Mouse (Mus musculus) thymus, postnatal 14 days (tissue): Measurements from ENCODE around the gene Dedd2.

Source experiments
- DNase-seq: peaks from one replicate; pipeline ENCODE4 v3.0.0; 2021

Gene Dedd2

GRCm38 (mm10) chr7:25246079-25246758 lies 25.8 kb upstream of the Dedd2 start:
- peak; percentile 18 for DNase-seq

DNA sequence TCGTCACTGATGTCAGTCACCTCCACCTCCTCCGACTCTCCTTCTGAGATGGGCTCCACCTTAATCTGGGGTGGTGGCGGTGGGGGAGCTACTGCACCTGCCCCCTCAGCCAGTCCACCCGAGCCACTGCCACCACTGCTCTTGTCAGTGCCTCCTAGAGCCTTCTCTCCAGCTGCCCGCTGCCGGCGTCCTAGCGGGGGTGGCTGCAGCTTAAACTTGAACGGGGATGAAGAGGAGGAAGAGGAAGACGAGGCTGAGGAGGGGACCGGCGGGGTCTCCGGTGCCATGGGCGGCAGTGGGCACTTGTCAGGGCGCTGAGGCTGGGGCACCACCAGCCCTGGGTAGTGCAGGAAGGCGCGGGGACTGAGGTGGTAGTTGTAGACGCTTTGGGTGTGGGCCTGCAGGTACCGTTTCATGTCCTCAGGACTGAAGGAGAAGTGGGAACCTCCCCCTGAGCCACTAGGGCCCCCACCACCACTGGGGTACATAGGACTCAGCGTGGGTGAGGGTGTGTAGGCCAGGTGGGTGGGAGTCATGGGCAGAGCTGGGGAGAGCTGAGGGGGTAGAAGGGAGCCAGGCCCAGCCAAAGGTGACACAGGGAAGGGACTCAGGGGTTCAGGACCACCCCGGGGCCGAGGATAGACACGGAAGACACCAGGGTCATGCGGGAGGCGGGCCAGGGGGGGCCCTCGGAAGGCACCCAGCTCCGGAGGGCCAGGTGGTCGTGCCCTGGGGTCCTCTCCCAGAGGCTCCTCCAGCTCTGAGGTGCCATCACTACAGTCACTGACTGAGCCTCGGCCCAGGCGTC lies 24.4 kb upstream of the Dedd2 start:
- no peak for DNase-seq

DNA sequence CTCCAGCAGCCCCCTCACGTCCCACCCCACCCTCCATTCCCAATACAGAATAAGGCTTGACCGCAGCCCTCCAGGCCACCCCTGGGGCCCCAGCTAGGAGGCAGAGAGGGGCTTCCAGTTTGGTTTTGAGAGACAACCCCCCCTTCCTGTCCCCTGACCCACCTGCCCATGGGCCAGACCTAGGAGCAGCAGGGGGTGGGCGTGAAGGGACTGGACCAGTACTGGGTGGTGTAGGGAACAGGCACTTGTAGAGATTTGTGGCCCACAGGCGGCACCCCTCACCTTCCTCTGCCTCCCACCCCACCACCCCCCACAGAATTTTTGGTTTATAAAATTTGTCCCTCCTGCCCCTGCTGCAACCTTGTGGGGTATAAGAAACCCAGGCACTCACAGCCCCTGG lies 22.9 kb upstream of the Dedd2 start:
- no peak for DNase-seq

- DNase-seq, result no peak
These were observed 20.6 kb upstream of the Dedd2 start for GRCm38 (mm10) chr7:25241062-25241461.

DNA sequence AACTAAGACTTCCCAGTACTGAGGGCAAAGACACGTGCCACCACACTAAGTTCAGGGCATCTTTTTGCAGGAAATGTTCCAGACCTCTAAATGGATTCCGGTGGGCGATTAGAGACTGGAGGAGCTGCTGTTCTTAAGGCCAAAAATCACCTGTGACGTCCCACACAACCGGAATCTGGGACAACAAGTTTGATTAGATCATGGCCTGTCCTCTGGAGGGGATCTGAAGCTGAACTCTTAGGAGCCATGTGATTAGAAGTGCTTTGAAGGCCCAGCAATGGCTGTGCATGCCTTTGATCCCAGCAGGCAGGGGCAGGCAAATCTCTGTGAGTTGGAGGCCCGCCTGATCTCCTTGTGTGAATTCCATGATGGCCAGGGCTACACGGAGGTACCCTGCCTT lies 20.2 kb upstream of the Dedd2 start:
- DNase-seq, result no peak

DNA sequence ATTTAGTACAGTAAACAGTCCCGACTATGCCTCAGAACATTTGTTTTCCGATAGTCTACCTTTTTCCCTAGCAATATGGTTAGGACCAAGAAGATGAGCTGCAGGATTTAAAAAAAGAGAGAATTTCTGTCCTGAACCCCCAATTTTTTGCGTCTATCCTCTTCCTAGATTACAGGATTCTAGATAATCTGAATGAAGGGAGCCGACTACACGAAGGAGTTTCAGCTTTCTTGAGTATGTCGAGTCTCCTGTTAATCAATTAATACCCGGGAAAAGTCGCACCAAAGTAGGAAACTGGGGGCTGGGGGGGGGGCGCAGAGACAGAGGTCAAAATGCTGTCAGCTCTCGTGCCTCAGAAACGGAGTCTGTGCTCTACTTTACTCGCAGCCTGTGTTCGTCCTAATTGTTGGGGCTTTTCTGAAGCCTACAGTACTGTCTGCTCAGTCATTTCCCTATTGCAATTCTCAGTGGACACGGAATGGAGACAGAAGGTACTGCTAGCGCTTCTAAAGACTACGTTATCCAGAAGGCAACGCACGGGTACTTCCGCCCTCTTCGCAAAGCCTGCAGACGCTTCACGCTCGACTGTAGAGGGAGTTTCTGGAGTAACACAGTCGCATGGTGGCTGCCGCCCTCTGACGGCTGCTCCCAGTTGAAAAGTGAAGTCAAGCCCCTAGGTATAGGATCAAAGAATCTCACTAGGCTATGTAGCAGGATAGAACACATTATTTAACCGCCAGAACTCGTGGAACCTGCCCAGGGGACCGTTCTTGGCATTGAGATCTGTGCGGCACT lies 18.6 kb upstream of the Dedd2 start:
- DNase-seq, result peak; percentile 90

DNA sequence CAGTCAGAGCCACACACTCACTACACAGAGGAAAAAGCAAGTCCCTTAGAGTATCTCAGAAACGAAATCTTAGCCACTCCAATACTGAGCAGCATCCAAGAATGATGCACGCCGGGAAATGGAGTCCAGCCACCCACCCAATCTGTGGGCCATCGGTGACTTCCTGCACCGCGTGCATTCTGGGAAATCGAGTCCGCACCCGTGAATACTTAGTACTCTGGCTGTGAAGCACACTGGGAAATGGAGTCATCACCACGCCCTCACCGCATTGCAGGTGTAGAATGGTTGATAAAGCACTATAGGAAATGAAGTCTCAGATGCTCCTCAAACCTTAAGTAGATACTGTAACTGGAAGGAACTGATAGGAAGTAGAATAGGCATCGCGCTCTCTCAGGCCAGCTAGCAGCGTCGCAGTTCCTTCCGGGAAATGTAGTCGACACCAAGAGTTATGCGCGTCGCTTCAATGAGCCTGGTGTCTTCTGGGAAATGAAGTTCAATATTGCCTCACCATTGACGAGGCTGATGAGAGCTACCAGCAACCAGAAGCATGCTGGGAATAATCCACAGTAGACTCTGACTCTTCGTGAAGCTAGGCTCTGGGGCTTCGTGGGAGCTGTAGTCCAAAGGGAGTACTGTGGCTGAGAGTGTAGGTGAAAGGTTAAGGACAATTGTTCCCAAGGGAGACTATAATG lies 17.7 kb upstream of the Dedd2 start:
- DNase-seq, result peak; percentile 91

DNA sequence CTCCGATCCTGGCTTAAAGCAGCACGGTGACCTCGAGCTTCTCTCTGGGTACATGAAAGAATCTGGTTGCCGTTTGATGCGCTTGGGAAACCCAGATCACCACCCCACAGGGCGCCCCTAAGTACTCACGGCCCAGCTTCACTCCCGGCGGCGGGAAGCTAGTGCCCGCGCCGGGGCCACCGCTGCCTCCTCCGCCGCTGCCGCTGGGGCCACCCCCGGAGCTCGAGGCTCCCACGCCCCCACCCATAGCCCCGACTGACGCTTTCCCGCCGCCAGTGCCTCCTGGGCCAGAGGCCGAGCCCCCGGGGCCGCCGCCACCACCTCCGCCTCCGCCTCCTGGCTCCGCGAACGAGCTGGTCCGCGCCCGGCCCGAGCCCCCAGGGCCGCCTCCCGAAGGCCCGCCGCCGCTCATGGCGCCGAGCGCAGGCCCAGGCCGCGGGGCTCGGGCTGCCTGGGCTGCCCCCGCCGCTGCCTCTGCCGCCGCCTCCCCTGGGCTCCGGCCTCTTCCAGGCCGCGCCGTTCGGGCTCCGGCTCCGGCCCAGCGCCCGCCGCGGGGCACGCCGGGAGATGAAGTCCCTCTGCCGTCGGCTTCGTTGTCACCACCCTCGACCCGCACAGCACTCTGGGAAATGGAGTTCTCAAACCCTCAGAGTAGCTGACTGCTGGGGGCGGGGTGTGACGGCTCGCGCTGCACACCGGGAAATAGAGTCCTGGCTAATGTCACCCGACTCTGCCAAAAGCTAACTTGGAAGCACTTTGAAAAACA lies 17.0 kb upstream of the Dedd2 start, which contains the start of gene Gsk3a:
Gsk3a (minus strand) TSS at position 603 of the 766 bp plus-strand sequence.
- DNase-seq, result peak; percentile 99

DNA sequence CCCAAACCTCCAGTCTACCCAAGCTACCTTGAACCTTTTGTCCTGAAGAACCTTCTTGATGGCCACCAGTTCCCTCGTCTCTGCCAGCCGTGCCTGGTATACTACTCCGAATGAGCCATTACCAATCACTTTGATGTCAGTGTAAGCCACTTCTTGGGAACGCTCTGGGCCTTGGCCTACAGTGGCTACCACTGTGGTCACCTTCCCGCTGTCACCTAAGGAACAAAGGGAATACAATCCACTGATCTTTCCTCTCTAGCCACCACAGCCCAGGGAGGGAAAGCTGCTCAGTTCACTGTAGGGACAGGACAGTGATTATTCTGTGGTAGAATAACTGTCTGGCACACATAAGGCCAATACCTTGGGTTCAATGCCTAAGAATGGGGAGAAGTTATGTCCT lies 15.1 kb upstream of the Dedd2 start:
- DNase-seq, result no peak

DNA sequence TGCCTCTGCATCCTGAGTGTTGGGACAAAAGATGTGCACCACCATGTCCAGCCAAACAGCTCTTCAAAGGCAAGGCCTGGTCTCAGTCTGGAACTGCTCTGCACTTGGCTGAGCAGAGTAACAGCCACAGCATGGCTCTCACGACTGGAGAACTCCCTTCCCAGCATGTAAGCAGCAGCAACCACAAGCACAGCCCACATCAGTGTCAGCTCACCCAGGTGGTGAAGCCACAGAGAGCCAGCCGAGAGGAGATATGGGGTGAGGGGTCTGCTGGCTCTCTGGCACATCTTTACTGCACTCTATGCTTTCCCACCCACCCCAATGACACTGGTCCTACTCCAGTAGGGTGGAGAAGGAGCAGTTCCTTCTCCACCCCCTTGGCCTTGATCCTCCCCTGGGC lies 12.6 kb upstream of the Dedd2 start:
- DNase-seq, result peak; percentile 80

GRCm38 (mm10) chr7:25232101-25232648 lies 11.8 kb upstream of the Dedd2 start:
- DNase-seq, result peak; percentile 57

DNA sequence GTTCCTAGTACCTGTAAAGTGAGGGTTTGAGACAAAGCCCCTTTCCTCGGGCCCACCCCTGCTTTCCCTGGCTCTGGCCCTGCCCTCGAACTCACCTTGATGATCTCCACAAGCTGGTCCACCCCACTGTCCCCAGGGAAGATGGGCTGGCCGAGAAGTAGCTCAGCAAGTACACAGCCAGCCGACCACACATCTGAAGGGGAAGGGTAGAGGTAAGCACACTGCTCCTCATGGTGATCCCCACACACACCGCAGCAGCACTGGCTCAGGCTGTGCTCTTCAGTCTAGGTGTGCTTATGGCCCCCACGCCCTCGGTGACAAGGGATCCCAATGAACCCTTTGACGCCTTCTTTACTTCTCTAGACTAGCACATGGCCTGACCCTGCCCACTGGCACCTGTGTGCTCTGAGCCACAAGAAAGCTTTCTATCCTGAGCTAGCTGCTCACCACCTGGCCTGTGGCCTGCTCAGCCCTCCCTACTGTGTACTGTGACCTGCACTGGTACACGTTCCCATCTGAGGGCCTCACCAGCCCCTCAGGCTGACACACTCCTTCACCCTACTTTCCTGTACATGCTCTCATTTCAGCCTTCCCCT lies 10.4 kb upstream of the Dedd2 start:
- DNase-seq, result peak; percentile 58

GRCm38 (mm10) chr7:25227523-25228300 lies 7.3 kb upstream of the Dedd2 start:
- no peak for DNase-seq

DNA sequence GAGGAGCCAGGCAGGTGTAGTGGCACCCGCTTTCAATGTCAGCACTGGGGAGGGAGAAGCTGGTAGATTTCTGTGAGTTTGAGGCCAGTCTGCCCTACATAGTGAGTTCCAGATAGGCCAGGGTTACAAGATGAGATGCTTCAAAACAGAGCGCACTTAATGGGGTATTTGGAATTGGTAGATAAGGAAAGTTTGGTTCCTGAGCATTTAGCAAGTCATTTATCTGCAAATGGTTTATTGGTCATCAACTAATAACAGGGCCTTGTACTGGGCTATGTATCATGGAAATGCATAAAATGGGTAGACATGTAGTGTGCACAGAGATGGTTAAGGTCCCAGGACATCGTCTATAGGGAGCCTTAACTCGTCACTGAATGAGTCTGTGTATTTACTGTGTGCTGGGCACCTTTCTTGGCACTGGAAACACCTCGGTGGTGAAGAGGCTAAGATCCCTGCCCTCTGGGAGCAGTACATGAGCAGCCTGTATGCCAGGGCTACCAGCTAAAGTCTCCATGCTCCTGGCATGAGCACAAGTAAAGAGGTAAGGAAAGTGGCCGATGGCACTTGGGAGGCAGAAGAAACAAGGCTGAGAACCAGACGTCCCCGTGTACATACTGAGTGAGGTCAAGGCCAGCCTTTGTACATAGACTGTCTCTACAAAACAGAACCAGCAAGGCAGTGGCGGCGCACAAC lies 2.0 kb upstream of the Dedd2 start:
- DNase-seq, result no peak

GRCm38 (mm10) chr7:25221102-25221883 lies 878 bp upstream of the Dedd2 start, which contains the start of gene Zfp526:
TSS of gene Zfp526 (plus strand) at chr7:25221425.
- DNase-seq, result peak; percentile 99

- peak; percentile 98 for DNase-seq
These were observed 509 bp downstream of the Dedd2 start for GRCm38 (mm10) chr7:25219756-25220456.

DNA sequence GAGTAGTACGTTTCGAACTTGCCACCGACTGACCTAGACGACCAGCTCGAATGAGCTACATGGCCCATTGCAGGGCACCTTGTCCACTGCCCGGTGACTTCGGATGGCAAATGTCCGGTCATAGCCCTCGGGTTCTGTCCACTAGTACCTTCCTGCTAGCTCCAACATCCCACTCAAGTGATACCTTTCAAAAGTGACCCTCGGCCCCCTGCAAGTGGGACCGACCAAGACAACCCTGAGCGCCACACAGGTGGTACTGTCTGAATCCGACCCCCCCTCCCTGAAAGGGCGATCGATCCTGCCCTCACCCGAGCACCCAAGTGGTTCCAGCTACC lies 1.0 kb downstream of the Dedd2 start:
- no peak for DNase-seq

DNA sequence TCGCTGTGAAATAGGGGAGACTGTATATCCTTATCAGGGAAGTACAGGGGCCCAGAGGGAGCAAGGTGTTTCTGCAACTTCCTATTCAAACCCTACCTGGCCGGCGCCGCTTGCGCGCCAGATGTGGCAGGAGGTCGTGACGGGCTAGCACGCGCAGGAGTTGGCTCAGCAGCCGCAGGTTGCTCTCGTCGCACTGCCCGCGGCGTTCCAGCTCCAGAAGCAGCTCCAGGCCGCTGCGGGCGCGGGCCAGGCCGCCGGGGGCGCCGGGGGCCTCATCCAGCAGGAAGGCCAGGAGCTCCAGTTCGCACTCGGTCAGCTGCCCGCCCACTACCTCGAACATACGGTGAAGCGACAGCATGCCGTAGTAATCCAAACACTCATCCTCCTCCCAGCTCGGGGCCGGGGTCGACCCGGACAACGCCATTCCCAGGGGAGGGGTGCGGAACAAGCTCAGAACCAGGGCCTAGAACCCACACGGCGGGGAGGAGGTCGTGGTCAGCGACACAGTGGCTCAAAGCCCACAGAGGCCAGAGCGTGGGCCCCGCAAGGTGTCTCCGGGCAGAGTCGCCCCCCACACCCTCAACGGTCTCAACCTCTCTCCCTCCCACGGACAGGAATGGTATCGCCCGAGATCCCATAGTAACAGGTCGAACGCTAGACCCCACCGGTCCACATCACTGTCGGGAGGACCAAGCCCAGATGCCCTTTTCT lies 1.6 kb downstream of the Dedd2 start:
- peak; percentile 74 for DNase-seq
